Mouse (Mus musculus) c-Kit-positive CD71-positive TER-119-positive erythroid progenitor cells, embryonic 14.5 days (primary cell): ENCODE data around the gene Kat6b.

Source experiments
- DNase-seq: peaks from one replicate; pipeline ENCODE4 v3.0.0-alpha.2; 2013; ENCODE audit warnings: low spot score

Kat6b gene

DNA sequence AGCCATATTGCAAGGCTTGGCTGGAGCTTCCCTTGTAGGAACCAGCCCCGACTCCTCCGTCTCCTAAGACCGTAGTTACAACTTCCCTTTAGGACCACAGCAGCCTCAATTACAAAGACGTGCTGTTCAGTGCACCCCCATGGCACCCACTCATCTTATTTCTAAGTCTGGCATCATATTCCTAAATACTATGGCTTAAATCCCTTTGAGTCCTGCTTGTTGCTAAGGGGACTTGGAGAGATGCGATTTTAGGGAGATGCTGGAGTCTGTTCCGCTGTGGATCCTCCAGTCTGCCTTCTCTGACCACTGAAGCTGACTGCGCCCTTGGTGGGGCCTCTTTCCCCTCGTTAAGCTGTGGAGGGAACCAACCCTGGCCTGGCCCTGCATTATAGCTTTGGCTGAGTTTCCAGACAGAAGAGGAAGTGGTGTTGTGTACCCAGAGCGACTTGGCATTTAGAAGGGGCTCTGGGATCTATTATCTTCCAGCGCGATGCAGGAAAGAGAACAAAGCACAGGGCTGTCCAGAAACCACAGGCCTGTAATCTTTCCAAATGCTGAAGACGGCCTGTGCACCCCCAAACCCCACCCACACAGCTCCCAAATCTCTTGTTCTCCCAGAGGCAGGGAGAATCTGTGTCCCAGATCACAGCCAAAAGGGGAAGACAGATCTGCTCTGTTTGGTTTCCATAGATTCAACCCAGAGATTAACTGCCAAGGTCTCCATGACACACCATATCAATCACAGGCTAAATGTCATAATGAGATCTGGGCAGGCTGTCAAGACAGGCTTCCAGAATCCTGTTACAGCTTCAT, 225.7 kb downstream of the Kat6b start:
- DNase-seq, result no peak

GRCm38 (mm10) chr14:21709545-21709944, 228.3 kb downstream of the Kat6b start:
- no peak for DNase-seq

GRCm38 (mm10) chr14:21711231-21711630, 230.0 kb downstream of the Kat6b start:
- no peak for DNase-seq

- DNase-seq, result no peak
Measured at GRCm38 (mm10) chr14:21714486-21714885, 233.3 kb downstream of the Kat6b start, which contains the start of gene Dupd1. TSS of gene Dupd1 (minus strand) at chr14:21714576.

DNA sequence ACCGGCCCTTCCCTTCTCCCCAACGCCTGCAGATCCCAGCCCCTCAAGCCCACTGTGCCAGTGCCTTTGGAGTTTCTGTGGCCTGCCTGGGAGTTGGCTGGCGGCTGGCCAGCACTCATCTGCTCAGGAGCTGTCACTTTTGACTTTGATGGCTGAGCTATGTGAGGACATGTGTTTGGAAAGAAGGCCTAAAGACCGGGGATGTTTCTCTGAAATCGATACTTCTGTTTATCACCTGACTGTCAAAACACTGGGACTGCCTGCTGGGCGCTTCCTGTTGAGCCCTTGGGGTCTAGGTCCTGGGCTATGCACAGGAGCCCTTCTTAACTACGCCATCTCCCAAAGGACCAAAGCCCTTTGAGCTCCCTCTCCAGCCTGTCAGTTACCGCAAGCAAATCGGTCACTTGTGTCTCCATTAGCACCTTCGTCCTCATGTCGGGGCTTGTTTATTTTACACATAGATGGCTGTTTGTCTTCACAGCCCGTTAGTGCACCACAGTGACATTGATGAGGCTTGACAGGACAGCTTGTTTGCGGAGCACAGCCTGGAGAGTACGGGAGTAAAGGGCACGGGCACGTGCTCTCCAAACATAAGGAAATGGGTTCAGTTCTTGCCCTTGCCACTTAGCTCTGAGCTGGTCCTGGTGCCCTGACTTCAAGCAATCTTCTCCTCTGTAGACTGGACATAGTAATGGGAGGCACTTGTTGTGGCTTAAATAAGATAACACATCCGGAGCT, 238.6 kb downstream of the Kat6b start:
- no peak for DNase-seq

GRCm38 (mm10) chr14:21720430-21721205, 239.4 kb downstream of the Kat6b start:
- DNase-seq, result no peak
